Comparison of ENCODE assay signal across 14 mouse cellular contexts in the genomic region with DNA sequence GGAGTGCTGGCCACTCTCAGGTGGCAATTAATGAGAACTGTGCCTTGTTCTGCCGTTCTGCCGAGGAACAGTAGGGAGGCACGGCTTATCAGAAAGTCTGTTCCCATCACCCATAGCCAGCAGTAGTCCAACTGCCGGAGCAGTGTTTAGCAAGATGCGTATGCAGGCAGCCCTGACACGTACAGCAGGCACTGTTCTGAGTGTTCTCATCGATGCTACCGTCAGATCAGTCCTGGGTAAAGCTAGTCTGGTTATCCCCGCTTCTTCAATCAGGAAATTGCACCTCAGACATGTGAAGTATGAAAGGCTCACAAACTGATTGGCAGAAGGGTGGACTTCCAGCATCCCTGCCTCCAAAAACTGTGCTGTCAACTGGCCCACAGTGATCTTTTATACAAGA.
DNase-seq lines count a peak whose midpoint lies in the region.
"Had no signal": no experiment of that assay in that cellular context is flagged by ENCODE, and none has a peak within 500 bp of the region (broad histone marks: within the 10 kb centered on the region; RNA-seq: fewer than 3 reads in every experiment).

No protein-coding gene starts in this region.

- DNase-seq in layer of hippocampus, adult 18-20 months (ENCODE audit: low spot score in 2 of 2), result peak; percentile 10 to 62
- DNase-seq in layer of hippocampus, adult 9-10 months (ENCODE audit: low spot score), result no peak
- DNase-seq in layer of hippocampus, adult 9-11 months, result peak; percentile 38
- DNase-seq in layer of hippocampus, postnatal 36 days, result peak; percentile 26 to 28
- no peak for DNase-seq in cerebellum, postnatal 4 days (ENCODE audit: low spot score in 2 of 2)
- DNase-seq in adrenal gland, postnatal 36 days, result no peak
- DNase-seq: adrenal gland, adult 2 months; adrenal gland, postnatal 14 days; cerebellum, adult 18-20 months; cerebellum, adult 9-10 months; cerebellum, postnatal 14 days; forebrain, postnatal 0 days; gastrocnemius, postnatal 25 days; heart, adult 2 months had no signal

Comparison
In these comparisons a context has a peak if more than half of its experiments do, and no peak if none do; other contexts are left out.
1. DNase-seq: peak in layer of hippocampus, adult 18-20 months (2 of 2), layer of hippocampus, adult 9-11 months (single experiment) and layer of hippocampus, postnatal 36 days (2 of 2); none in layer of hippocampus, adult 9-10 months (single experiment), cerebellum, postnatal 4 days (0 of 2) and adrenal gland, postnatal 36 days (0 of 2).